Mouse (Mus musculus) MEL (cell line): ENCODE measurements at regions not wholly inside any gene's neighbourhood (a gene's known extent, or its start where the extent isn't known, plus 50 kb on each side); places are given as distances from the start of the nearest gene placed in this dataset.

Experiments used
- DNase-seq: peaks from one replicate; pipeline ENCODE4 v3.0.0; 2011; ENCODE audit warnings: low read depth, low spot score
- H3K27ac ChIP-seq: 2 replicates; pipeline ENCODE4 v1.5.1; 2012; ENCODE audit warnings: low read depth, mild to moderate bottlenecking, control low read depth, low read length, moderate library complexity; ENCODE audit not compliant: control insufficient read depth
- H3K27me3 ChIP-seq, 2 experiments: fragments of 150-350 bp in 1 of 2; sonication (generic) in 1 of 2; 2 replicates each; pipeline ENCODE4 v1.6.1; 2012; ENCODE audit warnings: low read length in 2 of 2, mild to moderate bottlenecking in 2 of 2, improper control_type of control experiment in 1 of 2, moderate library complexity in 1 of 2; ENCODE audit not compliant: insufficient read depth in 2 of 2, control insufficient read depth in 1 of 2
- H3K36me3 ChIP-seq, 2 experiments: 2 replicates each; pipeline ENCODE4 v1.6.1; 2012 to 2014; ENCODE audit warnings: low read length in 2 of 2, improper control_type of control experiment in 1 of 2, inconsistent platforms in 1 of 2, mild to moderate bottlenecking in 1 of 2; ENCODE audit not compliant: insufficient read depth in 2 of 2, control insufficient read depth in 1 of 2
- H3K4me1 ChIP-seq, 2 experiments: fragments of 150-350 bp in 1 of 2; sonication (generic) in 1 of 2; 2 replicates each; pipeline ENCODE4 v1.6.1; 2012; ENCODE audit warnings: low read length in 2 of 2, improper control_type of control experiment in 1 of 2, mild to moderate bottlenecking in 1 of 2; ENCODE audit not compliant: insufficient read depth in 2 of 2, control insufficient read depth in 1 of 2
- H3K4me3 ChIP-seq, 2 experiments: fragments of 150-350 bp in 1 of 2; sonication (generic) in 1 of 2; 2 replicates each; pipeline ENCODE4 v1.5.1; 2012; ENCODE audit warnings: low read depth in 2 of 2, low read length in 2 of 2, mild to moderate bottlenecking in 2 of 2, moderate library complexity in 2 of 2, control low read depth in 1 of 2, improper control_type of control experiment in 1 of 2; ENCODE audit not compliant: control insufficient read depth in 1 of 2, insufficient read depth in 1 of 2
- H3K79me2 ChIP-seq: 2 replicates; pipeline ENCODE4 v1.6.1; 2012; ENCODE audit warnings: mild to moderate bottlenecking, low read length, moderate library complexity; ENCODE audit not compliant: control insufficient read depth, poor library complexity, insufficient read depth
- H3K9ac ChIP-seq: 2 replicates; pipeline ENCODE4 v1.6.1; 2012; ENCODE audit warnings: low read depth, mild to moderate bottlenecking, control low read depth, low read length, moderate library complexity; ENCODE audit not compliant: control insufficient read depth, poor library complexity, severe bottlenecking
- H3K9me3 ChIP-seq: fragments of 150-350 bp; sonication (generic); replicated peaks from 2 replicates; pipeline ENCODE4 v1.6.1; 2012; ENCODE audit warnings: mild to moderate bottlenecking, low read length, improper control_type of control experiment, moderate library complexity; ENCODE audit not compliant: insufficient read depth
- BHLHE40 ChIP-seq: IDR thresholded peaks from 2 replicates; pipeline ENCODE4 v1.6.1; 2012; ENCODE audit warnings: low read depth, mild to moderate bottlenecking, inconsistent platforms, low read length, improper control_type of control experiment, borderline replicate concordance
- CHD2 ChIP-seq: IDR thresholded peaks from 2 replicates; pipeline ENCODE4 v1.6.1; 2011; ENCODE audit warnings: low read length, improper control_type of control experiment
- JUND ChIP-seq: IDR thresholded peaks from 2 replicates; pipeline ENCODE4 v1.6.1; 2011; ENCODE audit warnings: low read depth, mild to moderate bottlenecking, improper control_type of control experiment, low read length
- KAT2A ChIP-seq: conservative IDR thresholded peaks from 2 replicates; pipeline ENCODE4 v1.6.1; 2012; ENCODE audit warnings: low read depth, low read length, improper control_type of control experiment, inconsistent platforms
- MAFK ChIP-seq: IDR thresholded peaks from 2 replicates; pipeline ENCODE4 v1.6.1; 2011; ENCODE audit warnings: low read depth, mild to moderate bottlenecking, low read length, improper control_type of control experiment, borderline replicate concordance
- MAX ChIP-seq: IDR thresholded peaks from 2 replicates; pipeline ENCODE4 v1.6.1; 2011; ENCODE audit warnings: low read length, improper control_type of control experiment
- MXI1 ChIP-seq: IDR thresholded peaks from 2 replicates; pipeline ENCODE4 v1.6.1; 2011; ENCODE audit warnings: mild to moderate bottlenecking, low read depth, low read length, improper control_type of control experiment
- MYC ChIP-seq: IDR thresholded peaks from 2 replicates; pipeline ENCODE4 v1.6.1; 2011; ENCODE audit warnings: low read depth, mild to moderate bottlenecking, low read length, improper control_type of control experiment, moderate library complexity
- NELFE ChIP-seq: IDR thresholded peaks from 2 replicates; pipeline ENCODE4 v1.6.1; 2011; ENCODE audit warnings: low read depth, low read length, improper control_type of control experiment
- POLR2AphosphoS2 ChIP-seq: IDR thresholded peaks from 2 replicates; pipeline ENCODE4 v1.6.1; 2011; ENCODE audit warnings: low read length, improper control_type of control experiment
- POLR2AphosphoS5 ChIP-seq: IDR thresholded peaks from 2 replicates; pipeline ENCODE4 v1.6.1; 2012; ENCODE audit warnings: low read depth, borderline replicate concordance, mild to moderate bottlenecking, inconsistent platforms, low read length, moderate library complexity, mixed read lengths
- RAD21 ChIP-seq: IDR thresholded peaks from 2 replicates; pipeline ENCODE4 v1.6.1; 2011; ENCODE audit warnings: mild to moderate bottlenecking, low read depth, low read length, improper control_type of control experiment
- TCF12 ChIP-seq: IDR thresholded peaks from 2 replicates; pipeline ENCODE4 v1.6.1; 2014; ENCODE audit warnings: low read depth, mild to moderate bottlenecking, inconsistent platforms, low read length, improper control_type of control experiment, moderate library complexity
- UBTF ChIP-seq: IDR thresholded peaks from 2 replicates; pipeline ENCODE4 v1.6.1; 2012; ENCODE audit warnings: low read depth, mild to moderate bottlenecking, inconsistent platforms, low read length, improper control_type of control experiment, moderate library complexity, borderline replicate concordance; ENCODE audit not compliant: insufficient read depth
- USF1 ChIP-seq: IDR thresholded peaks from 2 replicates; pipeline ENCODE4 v1.6.1; 2014; ENCODE audit warnings: low read depth, mild to moderate bottlenecking, inconsistent platforms, low read length, improper control_type of control experiment, moderate library complexity
- USF2 ChIP-seq, 2 experiments: IDR thresholded peaks; 2 replicates each; pipeline ENCODE4 v1.6.1; 2011 to 2012; ENCODE audit warnings: improper control_type of control experiment in 2 of 2, low read length in 2 of 2, borderline replicate concordance in 1 of 2, inconsistent platforms in 1 of 2, low read depth in 1 of 2, mild to moderate bottlenecking in 1 of 2; ENCODE audit not compliant: insufficient read depth in 1 of 2
- ZC3H11A ChIP-seq: IDR thresholded peaks from 2 replicates; pipeline ENCODE4 v1.6.1; 2012; ENCODE audit warnings: low read depth, mild to moderate bottlenecking, inconsistent platforms, low read length, improper control_type of control experiment
- ZKSCAN1 ChIP-seq: IDR thresholded peaks from 2 replicates; pipeline ENCODE4 v1.6.1; 2012; ENCODE audit warnings: low read depth, mild to moderate bottlenecking, inconsistent platforms, low read length, improper control_type of control experiment, moderate library complexity
- ZNF384 ChIP-seq: IDR thresholded peaks from 2 replicates; pipeline ENCODE4 v1.6.1; 2012; ENCODE audit warnings: low read depth, mild to moderate bottlenecking, inconsistent platforms, low read length, improper control_type of control experiment

DNA sequence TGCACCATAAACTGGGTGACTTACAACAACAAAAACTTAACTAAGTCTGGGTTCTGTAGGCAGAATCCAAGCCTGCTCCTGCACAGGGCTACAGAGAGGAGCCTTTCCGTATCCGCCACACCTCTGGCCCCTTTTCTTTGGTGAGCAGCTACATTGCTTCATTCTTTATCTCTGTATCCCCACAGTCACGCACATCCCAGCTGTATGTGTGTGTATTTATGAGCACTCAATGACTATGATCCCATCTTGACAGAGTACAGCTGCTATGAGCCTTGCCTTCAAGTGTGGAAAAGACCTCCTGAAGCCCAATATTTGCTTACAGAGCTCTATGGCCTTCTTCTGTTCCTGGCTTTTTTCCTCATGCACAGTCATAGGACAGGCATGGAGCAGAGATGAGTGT, 212.1 kb upstream of the Tcerg1l start:
- no peak for TF ChIP-seq POLR2AphosphoS2
- Histone ChIP-seq H3K36me3 (no peaks in the 10 kb centered on the region), H3K9ac (no peak overlapping the region), H3K4me1 (no peaks in the 10 kb centered on the region), H3K4me3 (no peak overlapping the region), H3K27ac (no peak overlapping the region), H3K9me3 (no peaks in the 10 kb centered on the region), H3K27me3 (no peaks in the 10 kb centered on the region), H3K79me2 (no peaks in the 10 kb centered on the region)
- no peak for DNase-seq

DNA sequence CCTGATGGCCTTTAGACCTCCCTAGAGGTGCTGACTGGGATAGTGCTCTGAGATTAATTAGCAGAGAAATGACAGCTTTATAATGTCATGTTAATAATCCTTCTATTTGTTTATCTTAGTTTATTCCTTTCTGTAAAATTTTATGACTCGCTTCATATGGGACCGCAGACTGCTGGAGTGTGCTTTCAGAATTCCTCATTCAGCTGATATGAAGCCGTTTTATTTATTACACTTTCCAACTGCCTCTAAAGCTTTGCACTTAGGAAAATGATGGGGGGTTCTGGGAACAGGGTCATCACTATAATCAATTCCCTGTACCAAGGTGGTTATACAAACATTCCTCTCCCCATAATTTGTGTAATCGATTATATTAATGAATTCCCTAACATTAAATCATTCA, 211.6 kb upstream of the Tcerg1l start:
- H3K9ac ChIP-seq = no peak overlapping the region
- H3K27ac ChIP-seq = no peak overlapping the region
- H3K27me3 ChIP-seq = no peaks in the 10 kb centered on the region
- no peak for TF ChIP-seq POLR2AphosphoS5
- TF ChIP-seq KAT2A = no peak
- no peak for TF ChIP-seq TCF12
- no peak for TF ChIP-seq JUND
- no peak for TF ChIP-seq RAD21
- TF ChIP-seq UBTF = no peak
- no peak for TF ChIP-seq ZKSCAN1
- no peak for TF ChIP-seq ZNF384
- TF ChIP-seq MAFK = no peak
- no peak for TF ChIP-seq ZC3H11A
- no peak for TF ChIP-seq MXI1
- TF ChIP-seq, all 39 proteins: peak for 0
- no peaks in the 10 kb centered on the region for H3K4me1 ChIP-seq
- H3K9me3 ChIP-seq = no peaks in the 10 kb centered on the region
- no peaks in the 10 kb centered on the region for H3K79me2 ChIP-seq
- H3K36me3 ChIP-seq = no peaks in the 10 kb centered on the region
- no peak overlapping the region for H3K4me3 ChIP-seq
- DNase-seq = no peak

DNA sequence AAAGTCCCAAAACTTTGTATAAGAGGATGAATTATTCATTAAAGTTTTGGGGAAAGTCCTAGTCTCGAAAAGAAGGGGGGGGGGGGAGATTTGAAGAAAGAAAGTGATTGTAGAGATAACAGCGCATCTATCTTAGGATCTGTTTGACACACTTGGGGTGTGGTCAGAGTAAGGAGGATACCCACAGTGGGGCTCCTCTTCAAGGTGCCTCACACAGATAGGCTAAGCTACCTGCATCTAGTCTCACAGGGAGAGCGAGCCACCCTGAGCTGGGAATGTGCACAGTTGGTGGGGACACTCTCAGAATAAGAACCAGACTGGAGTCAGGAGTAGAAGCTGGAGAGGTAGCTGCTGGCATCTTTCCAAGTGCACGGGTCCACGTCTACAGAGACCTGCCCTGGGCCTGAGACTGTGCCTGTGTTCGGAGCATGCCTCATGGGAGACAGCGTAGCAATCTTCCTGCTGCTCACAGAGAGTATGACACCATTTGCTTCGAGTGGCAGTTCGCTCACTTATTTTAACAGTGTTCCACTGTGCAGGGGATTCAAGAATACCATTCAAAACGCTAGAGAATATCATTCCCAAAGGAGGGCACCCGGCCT, 208.9 kb upstream of the Tcerg1l start:
- H3K79me2 ChIP-seq = no peaks in the 10 kb centered on the region
- H3K9me3 ChIP-seq = no peaks in the 10 kb centered on the region
- no peaks in the 10 kb centered on the region for H3K27me3 ChIP-seq
- H3K36me3 ChIP-seq = no peaks in the 10 kb centered on the region
- H3K4me1 ChIP-seq = no peaks in the 10 kb centered on the region
- DNase-seq = no peak
- H3K4me3 ChIP-seq = no peak overlapping the region
- TF ChIP-seq CHD2 = no peak
- TF ChIP-seq MAFK = no peak
- no peak for TF ChIP-seq MAX
- TF ChIP-seq UBTF = no peak
- TF ChIP-seq MYC = no peak
- no peak for TF ChIP-seq NELFE
- TF ChIP-seq MXI1 = no peak
- no peak for TF ChIP-seq USF1
- no peak for TF ChIP-seq POLR2AphosphoS5
- no peak for TF ChIP-seq USF2 (IDR thresholded peaks at IDR 0.05; ENCODE audit: borderline replicate concordance in 1 of 2, insufficient read depth in 1 of 2, low read depth in 1 of 2, low read length in 2 of 2)
- TF ChIP-seq ZNF384 = no peak
- TF ChIP-seq BHLHE40 = no peak
- no peak for TF ChIP-seq POLR2AphosphoS2
- H3K9ac ChIP-seq = no peak overlapping the region
- no peak overlapping the region for H3K27ac ChIP-seq
